In the genomic region with DNA sequence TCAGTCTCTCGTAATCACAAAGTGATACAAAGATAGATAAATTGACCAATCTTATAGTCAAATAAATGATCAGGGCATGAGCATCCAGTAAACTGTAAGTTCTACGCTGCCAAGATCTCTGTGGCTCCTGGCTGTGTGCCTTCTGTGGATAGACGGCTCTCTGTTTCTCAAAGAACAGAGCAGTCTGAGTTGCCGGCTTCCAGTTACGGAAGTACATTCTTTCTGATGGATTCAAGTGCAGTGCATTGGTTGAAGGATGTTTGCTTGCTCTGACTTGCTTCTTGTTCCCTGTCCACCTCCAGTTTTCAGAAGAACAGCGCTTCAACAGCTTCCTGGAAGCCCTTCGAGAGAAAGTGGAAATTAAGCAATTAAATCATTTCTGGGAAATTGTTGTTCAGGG, we compare ENCODE assay signal across 24 mouse cellular contexts.
A peak's percentile ranks its signal among the peaks of the same experiment; 100 is the strongest.
DNase-seq lines count a peak whose midpoint lies in the region; ATAC-seq and TF ChIP-seq lines count a peak whose summit lies in the region.
"Had no signal": no experiment of that assay in that cellular context is flagged by ENCODE, and none has a peak within 500 bp of the region (broad histone marks: within the 10 kb centered on the region; RNA-seq: fewer than 3 reads in every experiment).

No protein-coding gene starts in this region.

- no peak for ATAC-seq in midbrain, postnatal 0 days (ENCODE audit: low FRiP score)
- no peak for ATAC-seq in midbrain, embryonic 16.5 days
- peak; percentile 60; the same call in 1 of the 2 replicates for ATAC-seq in lung, embryonic 16.5 days (ENCODE audit: low read depth)
- no peak for ATAC-seq in megakaryocyte, adult 5-6 weeks (ENCODE audit: poor library complexity, severe bottlenecking)
- ATAC-seq: forebrain, embryonic 13.5 days; liver, embryonic 12.5 days had no signal

- H3K27me3 ChIP-seq in cerebellum, adult 2 months (ENCODE audit: control insufficient read depth, insufficient read depth, low read length): no peaks in the 10 kb centered on the region; the same call in 1 of the 2 replicates
- H3K27me3 ChIP-seq in midbrain, postnatal 0 days (ENCODE audit: insufficient read depth, low read length): no peaks in the 10 kb centered on the region
- no peaks in the 10 kb centered on the region for H3K27me3 ChIP-seq in midbrain, embryonic 16.5 days (ENCODE audit: control insufficient read depth, insufficient read depth, low read depth, low read length)
- no peaks in the 10 kb centered on the region for H3K27me3 ChIP-seq in lung, embryonic 16.5 days (ENCODE audit: control insufficient read depth, insufficient read depth, low read depth, low read length)
- H3K27me3 ChIP-seq: forebrain, embryonic 13.5 days; heart, embryonic 13.5 days; hindbrain, embryonic 12.5 days; kidney, embryonic 15.5 days; limb, embryonic 13.5 days; liver, embryonic 12.5 days; neural tube, embryonic 15.5 days had no signal

- DNase-seq in cerebellum, postnatal 10 days: peak; percentile 54 to 71
- no peak for DNase-seq in cerebellum, adult 2 months
- peak; percentile 21 for DNase-seq in midbrain, postnatal 0 days (ENCODE audit: low spot score)
- peak; percentile 13 to 26 for DNase-seq in lung, postnatal 4 days
- no peak for DNase-seq in spleen, postnatal 14 days (ENCODE audit: low spot score in 2 of 2)
- DNase-seq: adrenal gland, postnatal 36 days; cerebellum, adult 11 months; gastrocnemius, postnatal 25 days; heart, adult 2 months; heart, postnatal 14 days; kidney, adult 11 months; kidney, postnatal 4 days had no signal

- H3K4me3 ChIP-seq in cerebellum, adult 2 months (replicated peaks; ENCODE audit: insufficient read depth, low read depth, low read length): no peak overlapping the region
- H3K4me3 ChIP-seq in midbrain, postnatal 0 days (ENCODE audit: low read depth, low read length): no peak overlapping the region
- no peak overlapping the region for H3K4me3 ChIP-seq in midbrain, embryonic 16.5 days (ENCODE audit: low read depth, low read length)
- no peak overlapping the region for H3K4me3 ChIP-seq in lung, embryonic 16.5 days (ENCODE audit: low read length)
- H3K4me3 ChIP-seq: forebrain, embryonic 13.5 days; heart, adult 2 months; heart, embryonic 13.5 days; hindbrain, embryonic 12.5 days; kidney, embryonic 15.5 days; limb, embryonic 13.5 days; liver, embryonic 12.5 days; midbrain, embryonic 10.5 days; neural tube, embryonic 15.5 days had no signal

- no peaks in the 10 kb centered on the region for H3K4me1 ChIP-seq in cerebellum, adult 2 months (ENCODE audit: control insufficient read depth, insufficient read depth, low read length)
- H3K4me1 ChIP-seq in midbrain, postnatal 0 days (ENCODE audit: insufficient read depth, low read length): 0 out of 2 replicates have a peak, but pooled peaks cover 4% of the 10 kb centered on the region
- no peaks in the 10 kb centered on the region for H3K4me1 ChIP-seq in midbrain, embryonic 16.5 days (ENCODE audit: control insufficient read depth, insufficient read depth, low read length)
- H3K4me1 ChIP-seq in lung, embryonic 16.5 days (replicated peaks; ENCODE audit: control insufficient read depth, insufficient read depth, low read length): no peaks in the 10 kb centered on the region
- H3K4me1 ChIP-seq: heart, embryonic 13.5 days; hindbrain, embryonic 12.5 days; kidney, embryonic 15.5 days; liver, embryonic 12.5 days; midbrain, embryonic 10.5 days had no signal

- TF ChIP-seq CTCF in cerebellum, adult 2 months (IDR thresholded peaks at IDR 0.05; ENCODE audit: borderline replicate concordance, insufficient read depth, low read depth, low read length): no peak
- no peak for TF ChIP-seq CTCF in midbrain, postnatal 0 days (IDR thresholded peaks at IDR 0.05)

- no peaks in the 10 kb centered on the region for H3K36me3 ChIP-seq in midbrain, postnatal 0 days (ENCODE audit: insufficient read depth, low read length)
- no peaks in the 10 kb centered on the region for H3K36me3 ChIP-seq in midbrain, embryonic 16.5 days (ENCODE audit: control insufficient read depth, insufficient read depth, low read length)
- no peaks in the 10 kb centered on the region; the same call in 1 of the 2 replicates for H3K36me3 ChIP-seq in lung, embryonic 16.5 days (ENCODE audit: control insufficient read depth, insufficient read depth, low read length)
- H3K36me3 ChIP-seq: neural tube, embryonic 15.5 days had no signal

- no peak overlapping the region for H3K9ac ChIP-seq in midbrain, postnatal 0 days (replicated peaks; ENCODE audit: low read length, poor library complexity, severe bottlenecking)
- no peak overlapping the region for H3K9ac ChIP-seq in midbrain, embryonic 16.5 days (ENCODE audit: low read depth, low read length)
- H3K9ac ChIP-seq in lung, embryonic 16.5 days (ENCODE audit: low read length): no peak overlapping the region
- H3K9ac ChIP-seq: forebrain, embryonic 13.5 days; heart, embryonic 13.5 days; hindbrain, embryonic 12.5 days; kidney, embryonic 15.5 days; limb, embryonic 13.5 days; liver, embryonic 12.5 days; neural tube, embryonic 15.5 days had no signal

- no peak for TF ChIP-seq POLR2A in cerebellum, adult 2 months (IDR thresholded peaks at IDR 0.05; ENCODE audit: borderline replicate concordance, insufficient read depth, low read length)

- no peak overlapping the region for H3K4me2 ChIP-seq in midbrain, postnatal 0 days (ENCODE audit: low read depth, low read length, poor library complexity, severe bottlenecking)
- H3K4me2 ChIP-seq in midbrain, embryonic 16.5 days (ENCODE audit: low read length): no peak overlapping the region
- no peak overlapping the region for H3K4me2 ChIP-seq in lung, embryonic 16.5 days (ENCODE audit: low read depth, low read length)
- H3K4me2 ChIP-seq: forebrain, embryonic 13.5 days; heart, embryonic 13.5 days; hindbrain, embryonic 12.5 days; kidney, embryonic 15.5 days; limb, embryonic 13.5 days; liver, embryonic 12.5 days; neural tube, embryonic 15.5 days had no signal

- WGBS in cerebellum, adult 2 months: 69% methylated on average over 7 of the region's 7 CpGs
- WGBS in midbrain, postnatal 0 days: 87% methylated on average over 7 of the region's 7 CpGs
- WGBS in midbrain, embryonic 16.5 days: 89% methylated on average over 7 of the region's 7 CpGs
- WGBS in lung, embryonic 16.5 days: 62% methylated on average over 7 of the region's 7 CpGs

- no peak overlapping the region for H3K27ac ChIP-seq in cerebellum, adult 2 months (ENCODE audit: insufficient read depth, low read length)
- H3K27ac ChIP-seq in midbrain, postnatal 0 days (ENCODE audit: low read depth, low read length): no peak overlapping the region
- no peak overlapping the region for H3K27ac ChIP-seq in midbrain, embryonic 16.5 days (ENCODE audit: low read length)
- no peak overlapping the region for H3K27ac ChIP-seq in lung, embryonic 16.5 days (ENCODE audit: low read length)
- H3K27ac ChIP-seq: forebrain, embryonic 13.5 days; heart, adult 2 months; heart, embryonic 13.5 days; hindbrain, embryonic 12.5 days; kidney, embryonic 15.5 days; limb, embryonic 13.5 days; liver, embryonic 12.5 days; macrophage; midbrain, embryonic 10.5 days; neural tube, embryonic 15.5 days had no signal

- H3K9me3 ChIP-seq in midbrain, postnatal 0 days (ENCODE audit: low read length): no peaks in the 10 kb centered on the region
- H3K9me3 ChIP-seq in midbrain, embryonic 16.5 days (replicated peaks; ENCODE audit: control insufficient read depth, low read length, poor library complexity, severe bottlenecking): no peaks in the 10 kb centered on the region
- no peaks in the 10 kb centered on the region for H3K9me3 ChIP-seq in lung, embryonic 16.5 days (ENCODE audit: control insufficient read depth, low read length)
- H3K9me3 ChIP-seq: forebrain, embryonic 13.5 days; heart, embryonic 13.5 days; hindbrain, embryonic 12.5 days; kidney, embryonic 15.5 days; limb, embryonic 13.5 days; liver, embryonic 12.5 days; midbrain, embryonic 10.5 days; neural tube, embryonic 15.5 days had no signal

Comparison
In these comparisons a context has a peak if more than half of its experiments do, and no peak if none do; other contexts are left out.
1. DNase-seq: peak in cerebellum, postnatal 10 days (2 of 2), midbrain, postnatal 0 days (single experiment) and lung, postnatal 4 days (2 of 2); none in cerebellum, adult 2 months (0 of 2) and spleen, postnatal 14 days (0 of 2).